Mouse (Mus musculus): ENCODE measurements around the gene Ccne1. TPM values are rescaled to one million over a fixed set of nuclear protein-coding genes. Genes with fewer than 3 reads are reported as not detected.

Gene Ccne1
- polyA plus RNA-seq, 1 experiment from 2014 or later: 94.9 TPM

DNA sequence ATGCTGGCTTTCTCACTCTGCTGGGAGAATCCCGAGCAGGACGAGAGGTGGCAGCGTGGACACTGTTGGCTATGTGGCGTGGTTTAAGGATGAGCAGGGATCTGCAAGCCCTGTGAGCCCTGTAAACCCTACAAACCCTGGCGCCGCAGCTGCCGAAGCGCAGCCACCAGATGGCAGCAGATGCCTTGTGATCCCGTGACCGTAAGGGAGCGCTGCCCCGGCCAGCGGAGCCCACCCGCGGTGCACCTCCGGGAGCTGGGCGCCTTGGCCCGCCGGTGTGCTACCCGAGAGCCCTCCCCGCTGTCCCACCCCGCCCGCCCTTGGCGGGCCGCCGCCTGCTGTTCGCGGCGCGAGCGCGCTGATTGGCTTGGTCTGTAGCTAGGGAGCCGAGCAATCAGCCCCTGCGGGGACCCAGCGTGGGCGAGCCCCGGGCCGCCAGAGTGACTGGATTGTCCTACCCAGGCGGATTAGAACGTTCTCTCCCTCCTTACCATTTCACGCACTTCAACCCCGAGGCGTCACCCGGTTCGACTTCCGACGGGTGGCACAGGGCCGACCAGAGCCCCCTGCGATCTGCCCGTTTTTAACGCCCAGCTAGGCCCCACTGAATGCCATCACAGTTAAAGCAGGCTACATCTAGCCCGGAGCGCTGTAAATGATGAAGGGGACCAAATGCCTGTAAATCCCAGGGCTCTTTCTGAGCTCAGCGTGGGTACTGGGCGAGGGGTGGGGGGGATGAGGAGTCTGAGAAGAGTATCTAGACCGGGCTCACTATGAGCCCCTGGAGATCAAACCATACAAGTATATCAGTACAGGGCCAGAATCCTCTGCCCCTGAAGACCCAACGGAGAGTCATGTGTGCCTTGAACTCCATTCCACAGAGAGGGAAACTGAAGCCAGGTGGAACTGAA lies 46.0 kb downstream of the Ccne1 start:
- peak; percentile 94 for DNase-seq (ENCODE audit: low spot score)
- no peaks in the 10 kb centered on the region for H3K27me3 ChIP-seq (ENCODE audit: insufficient read depth, poor library complexity, severe bottlenecking)
- H3K27ac ChIP-seq: peak overlapping the region; percentile 85
- peak overlapping the region; percentile 66 for H3K4me3 ChIP-seq
- under 1% methylated on average over 57 of the region's 57 CpGs for WGBS
- no peaks in the 10 kb centered on the region for H3K9me3 ChIP-seq
- H3K36me3 ChIP-seq: no peaks in the 10 kb centered on the region
- peaks cover 34% of the 10 kb centered on the region for H3K4me1 ChIP-seq

- H3K27ac ChIP-seq: peak overlapping the region; percentile 59; the same call in 1 of the 2 replicates
These were observed 47.6 kb downstream of the Ccne1 start for GRCm38 (mm10) chr7:38059636-38060330.

DNA sequence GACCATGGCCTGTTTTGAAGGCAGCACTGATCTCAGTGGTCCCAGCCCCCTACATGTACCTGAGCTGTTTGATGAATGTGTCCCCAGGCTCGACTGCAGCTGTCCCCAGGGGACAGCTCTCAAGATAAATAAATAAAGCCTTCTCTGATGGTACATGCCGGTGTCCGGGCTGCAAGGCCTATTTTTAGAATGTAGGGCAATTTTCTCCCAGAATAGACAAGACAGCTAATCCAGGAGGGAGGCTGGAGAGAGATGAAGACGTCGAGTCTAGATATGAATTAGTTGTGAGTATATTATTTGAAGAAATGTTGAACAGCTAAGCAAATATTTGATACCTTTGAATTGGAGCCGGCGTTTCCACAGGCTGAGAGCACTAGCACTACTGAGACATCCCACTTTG lies 48.2 kb downstream of the Ccne1 start:
- Histone ChIP-seq H3K4me3 (no peak overlapping the region), H3K36me3 (no peaks in the 10 kb centered on the region), H3K27me3 (ENCODE audit: insufficient read depth, poor library complexity, severe bottlenecking) (no peaks in the 10 kb centered on the region), H3K27ac (peak overlapping the region; percentile 59; the same call in 1 of the 2 replicates), H3K9me3 (no peaks in the 10 kb centered on the region), H3K4me1 (peaks cover 34% of the 10 kb centered on the region)
- 37% methylated on average over 7 of the region's 7 CpGs for WGBS
- DNase-seq (ENCODE audit: low spot score): no peak

More at GRCm38 (mm10) chr7:38059636-38060330, 47.6 kb downstream of the Ccne1 start:
- no peak overlapping the region for H3K4me3 ChIP-seq
- no peaks in the 10 kb centered on the region for H3K27me3 ChIP-seq (ENCODE audit: insufficient read depth, poor library complexity, severe bottlenecking)
- H3K9me3 ChIP-seq: no peaks in the 10 kb centered on the region
- peaks cover 34% of the 10 kb centered on the region for H3K4me1 ChIP-seq
- no peaks in the 10 kb centered on the region for H3K36me3 ChIP-seq
- DNase-seq (ENCODE audit: low spot score): no peak
- 58% methylated on average over 8 of the region's 8 CpGs for WGBS

GRCm38 (mm10) chr7:38055996-38056395 lies 51.3 kb downstream of the Ccne1 start:
- Histone ChIP-seq H3K9me3 (no peaks in the 10 kb centered on the region), H3K4me3 (no peak overlapping the region), H3K27ac (no peak overlapping the region), H3K4me1 (peaks cover 26% of the 10 kb centered on the region), H3K27me3 (ENCODE audit: insufficient read depth, poor library complexity, severe bottlenecking) (no peaks in the 10 kb centered on the region), H3K36me3 (no peaks in the 10 kb centered on the region)
- 77% methylated on average over 2 of the region's 2 CpGs for WGBS
- DNase-seq (ENCODE audit: low spot score): no peak

GRCm38 (mm10) chr7:38054246-38054645 lies 53.1 kb downstream of the Ccne1 start:
- no peaks in the 10 kb centered on the region for H3K9me3 ChIP-seq
- H3K4me1 ChIP-seq: peaks cover 14% of the 10 kb centered on the region
- H3K27me3 ChIP-seq (ENCODE audit: insufficient read depth, poor library complexity, severe bottlenecking): no peaks in the 10 kb centered on the region
- no peak overlapping the region for H3K4me3 ChIP-seq
- WGBS: 82% methylated on average over 9 of the region's 9 CpGs
- no peak for DNase-seq (ENCODE audit: low spot score)
- H3K36me3 ChIP-seq: no peaks in the 10 kb centered on the region
- no peak overlapping the region for H3K27ac ChIP-seq

Other genes with a start within 250 kb of the Ccne1 start
- gene Uri1, start 84.0 kb downstream of the Ccne1 start, polyA plus RNA-seq (2016; fragmentation: Nextera tagmentation; extraction: Ambion mirVana): 39.7 and 46.9 TPM in 2 replicates
- 14.4 and 14.8 TPM in 2 replicates for gene 1600014C10Rik, start 75.7 kb upstream of the Ccne1 start, polyA plus RNA-seq (2016; fragmentation: Nextera tagmentation; extraction: Ambion mirVana)
- 1.7 and 2.2 TPM in 2 replicates for gene Plekhf1, start 120.5 kb upstream of the Ccne1 start, polyA plus RNA-seq (2016; fragmentation: Nextera tagmentation; extraction: Ambion mirVana)
- 46.0 and 61.7 TPM in 2 replicates for gene Pop4, start 163.9 kb upstream of the Ccne1 start, polyA plus RNA-seq (2016; fragmentation: Nextera tagmentation; extraction: Ambion mirVana)

All from heart, embryonic 10.5 days (tissue).